Mouse (Mus musculus) heart, embryonic 11.5 days (tissue): ENCODE measurements at regions not wholly inside any gene's neighbourhood (a gene's known extent, or its start where the extent isn't known, plus 50 kb on each side); places are given as distances from the start of the nearest gene placed in this dataset. TPM values are rescaled to one million over a fixed set of nuclear protein-coding genes. Genes with fewer than 3 reads are reported as not detected.

Experiments
- ATAC-seq: fragments of 200-750 bp; cut with Nextera tagmentation; replicated peaks from 2 replicates; pipeline ENCODE4 v1.8.0; 2017; ENCODE audit warnings: moderate library complexity; ENCODE audit not compliant: insufficient number of reproducible peaks, low FRiP score, low TSS enrichment
- H3K27ac ChIP-seq: fragments of 300-500 bp; sonication (generic); 2 replicates; pipeline ENCODE4 v1.5.1; 2014; ENCODE audit warnings: mild to moderate bottlenecking, low read depth, low read length
- H3K27me3 ChIP-seq: fragments of 300-500 bp; sonication (generic); 2 replicates; pipeline ENCODE4 v1.6.1; 2014; ENCODE audit warnings: mild to moderate bottlenecking, low read length, mixed read lengths; ENCODE audit not compliant: control insufficient read depth, insufficient read depth
- H3K36me3 ChIP-seq: fragments of 300-500 bp; sonication (generic); 2 replicates; pipeline ENCODE4 v1.6.1; 2014; ENCODE audit warnings: mild to moderate bottlenecking, low read length, moderate library complexity, mixed read lengths; ENCODE audit not compliant: control insufficient read depth, insufficient read depth
- H3K4me1 ChIP-seq: fragments of 300-500 bp; sonication (generic); 2 replicates; pipeline ENCODE4 v1.6.1; 2014; ENCODE audit warnings: low read length; ENCODE audit not compliant: control insufficient read depth, insufficient read depth
- H3K4me2 ChIP-seq: fragments of 300-500 bp; sonication (generic); 2 replicates; pipeline ENCODE4 v1.6.1; 2014; ENCODE audit warnings: mild to moderate bottlenecking, moderate library complexity
- H3K4me3 ChIP-seq: fragments of 300-500 bp; sonication (generic); 2 replicates; pipeline ENCODE4 v1.5.1; 2014; ENCODE audit warnings: low read depth, low read length
- H3K9ac ChIP-seq: fragments of 300-500 bp; sonication (generic); 2 replicates; pipeline ENCODE4 v1.6.1; 2014; ENCODE audit warnings: mild to moderate bottlenecking, low read depth, low read length, moderate library complexity
- H3K9me3 ChIP-seq: fragments of 300-500 bp; sonication (generic); replicated peaks from 2 replicates; pipeline ENCODE4 v1.6.1; 2016; ENCODE audit warnings: low read length; ENCODE audit not compliant: control insufficient read depth
- WGBS: fragments of 180-500 bp; shearing (Covaris S2); extraction: QIAGEN DNeasy Blood & Tissue Kit; methylation state at CpG from one replicate; pipeline ENCODE4 v1.1.7; 2014; ENCODE audit not compliant: insufficient replicate concordance; 5-methylcytosine and 5-hydroxymethylcytosine counted together
- microRNA-seq: library from miRNA; unstranded; fragments of <30 nt; microRNA quantifications from one replicate; pipeline ENCODE4, GENCODE M21; 2016; ENCODE audit warnings: borderline number of aligned reads

DNA sequence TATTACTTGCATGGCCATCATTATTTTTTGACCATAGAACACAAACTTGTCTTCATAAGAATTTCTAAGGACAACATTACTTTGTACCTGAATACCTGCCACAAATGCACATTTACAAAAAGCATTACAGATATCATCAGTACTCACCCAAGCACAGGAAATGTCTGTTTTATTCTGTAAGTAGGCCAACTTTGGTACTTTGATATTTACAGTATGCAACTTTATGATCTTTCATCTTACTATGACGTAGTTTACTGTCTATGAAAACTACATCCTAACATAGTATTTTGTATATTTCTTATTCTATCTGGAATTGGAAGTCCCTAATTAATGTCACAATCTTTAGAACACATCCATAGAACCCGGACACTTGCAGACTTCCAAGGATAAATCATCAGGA is 282.2 kb upstream of the Egfl6 start:
- Histone ChIP-seq H3K9ac (no peak overlapping the region), H3K4me3 (no peak overlapping the region), H3K4me1 (no peaks in the 10 kb centered on the region), H3K4me2 (no peak overlapping the region), H3K36me3 (no peaks in the 10 kb centered on the region), H3K27ac (no peak overlapping the region), H3K9me3 (no peaks in the 10 kb centered on the region), H3K27me3 (no peaks in the 10 kb centered on the region)
- WGBS, result 73% methylated on average over 2 of the region's 2 CpGs
- no peak for ATAC-seq

Small RNA genes in the stretch of these regions (microRNA-seq; reads per million reads assigned to microRNA genes)
- gene Gm22368 (not detected), gene Gm44376 (not detected)
